In genomic region chr1:128472022-128472712, GRCm38 (mm10) we compare ENCODE assay signal across 8 mouse cellular contexts. TPM values are rescaled to one million over a fixed set of nuclear protein-coding genes. Genes with fewer than 3 reads are reported as not detected.
DNase-seq lines count a peak whose midpoint lies in the region; ATAC-seq and TF ChIP-seq lines count a peak whose summit lies in the region.

No protein-coding gene starts in this region.

- H3K4me1 ChIP-seq in E14TG2a.4 (replicated peaks; ENCODE audit: low read depth, low read length): peaks cover 19% of the 10 kb centered on the region
- H3K4me1 ChIP-seq in forebrain, embryonic 15.5 days: peaks cover 22% of the 10 kb centered on the region
- no peaks in the 10 kb centered on the region; the same call in 1 of the 2 replicates for H3K4me1 ChIP-seq in liver, embryonic 16.5 days (ENCODE audit: control insufficient read depth, low read depth, low read length)

- peak overlapping the region; percentile 60 for H3K4me2 ChIP-seq in forebrain, embryonic 15.5 days (replicated peaks)
- peak overlapping the region; percentile 7; the same call in 1 of the 2 replicates for H3K4me2 ChIP-seq in liver, embryonic 16.5 days (ENCODE audit: low read depth, low read length)

- peak overlapping the region; percentile 67 for H3K4me3 ChIP-seq in E14TG2a.4 (replicated peaks; ENCODE audit: low read length)
- H3K4me3 ChIP-seq in forebrain, embryonic 15.5 days: peak overlapping the region; percentile 36
- no peak overlapping the region for H3K4me3 ChIP-seq in liver, embryonic 16.5 days (ENCODE audit: low read depth, low read length)

- peak; percentile 92 for ATAC-seq in forebrain, embryonic 15.5 days (replicated peaks)
- no peak for ATAC-seq in liver, embryonic 16.5 days (ENCODE audit: low read depth)

- peak overlapping the region; percentile 78 for H3K27ac ChIP-seq in forebrain, embryonic 15.5 days (replicated peaks)
- no peak overlapping the region for H3K27ac ChIP-seq in liver, embryonic 16.5 days (ENCODE audit: low read length)

- peak; percentile 5 for DNase-seq in cerebellum, adult 11-12 months
- peak; percentile 73 to 75 for DNase-seq in heart, postnatal 10 days
- peak; percentile 77 to 83 for DNase-seq in kidney, postnatal 4 days
- peak; percentile 58 for DNase-seq in ovary, adult 18-20 months (ENCODE audit: low spot score)
- no peak for DNase-seq in spleen, postnatal 14 days (ENCODE audit: low spot score in 2 of 2)

- no peak for TF ChIP-seq CTCF in E14TG2a.4 (conservative IDR thresholded peaks at IDR 0.05; ENCODE audit: low read length)

- peaks cover 16% of the 10 kb centered on the region; the same call in 1 of the 2 replicates for H3K27me3 ChIP-seq in E14TG2a.4 (ENCODE audit: insufficient read depth, low read length)
- no peaks in the 10 kb centered on the region for H3K27me3 ChIP-seq in forebrain, embryonic 15.5 days
- peaks cover 6% of the 10 kb centered on the region; the same call in 1 of the 2 replicates for H3K27me3 ChIP-seq in liver, embryonic 16.5 days (ENCODE audit: control insufficient read depth, insufficient read depth, low read depth, low read length)

- no peaks in the 10 kb centered on the region for H3K36me3 ChIP-seq in E14TG2a.4 (ENCODE audit: insufficient read depth, low read length)
- H3K36me3 ChIP-seq in forebrain, embryonic 15.5 days: no peaks in the 10 kb centered on the region
- H3K36me3 ChIP-seq in liver, embryonic 16.5 days (ENCODE audit: control insufficient read depth, insufficient read depth): no peaks in the 10 kb centered on the region

- H3K9ac ChIP-seq in forebrain, embryonic 15.5 days (replicated peaks): peak overlapping the region; percentile 44
- H3K9ac ChIP-seq in liver, embryonic 16.5 days (ENCODE audit: low read depth, low read length): no peak overlapping the region

- intact Hi-C loops in heart, postnatal 10 days (cut with DNase I): loop anchor here (5.0 kb wide), 1 partner anchor 120 kb away; the partner anchor contains the start of gene Cxcr4

- H3K9me3 ChIP-seq in E14TG2a.4 (ENCODE audit: low read length): no peaks in the 10 kb centered on the region
- H3K9me3 ChIP-seq in forebrain, embryonic 15.5 days: no peaks in the 10 kb centered on the region
- no peaks in the 10 kb centered on the region for H3K9me3 ChIP-seq in liver, embryonic 16.5 days (replicated peaks; ENCODE audit: control insufficient read depth, low read length)

- WGBS in forebrain, embryonic 15.5 days: 1% methylated on average over 20 of the region's 20 CpGs
- WGBS in liver, embryonic 16.5 days (ENCODE audit: insufficient replicate concordance): 5% methylated on average over 20 of the region's 20 CpGs

RNA-seq across cellular contexts. Expression of gene Dars, which starts 55.0 kb away (rescaled TPM):
- polyA plus RNA-seq in forebrain, embryonic 15.5 days (2015; fragmentation: Nextera tagmentation; extraction: Ambion mirVana): 137 and 141 TPM in 2 replicates
- total RNA-seq in heart, postnatal 10 days (2021): 10 to 100 TPM; 54.7 to 60.1 TPM
- 98.0 and 116 TPM in 2 replicates for polyA plus RNA-seq in liver, embryonic 16.5 days (2015; fragmentation: Nextera tagmentation; extraction: Ambion mirVana)

Comparison
In these comparisons a context has a peak if more than half of its experiments do, and no peak if none do; other contexts are left out.
1. DNase-seq: peak in cerebellum, adult 11-12 months (single experiment), heart, postnatal 10 days (2 of 2), kidney, postnatal 4 days (2 of 2) and ovary, adult 18-20 months (single experiment); none in spleen, postnatal 14 days (0 of 2).